Mouse (Mus musculus) kidney, embryonic 15.5 days (tissue): ENCODE results near the gene Sptbn1. TPM values are rescaled to one million over a fixed set of nuclear protein-coding genes. Genes with fewer than 3 reads are reported as not detected.
A peak's percentile ranks its signal among the peaks of the same experiment; 100 is the strongest.

Experiments used
- ATAC-seq: fragments of 200-750 bp; cut with Nextera tagmentation; replicated peaks from 2 replicates; pipeline ENCODE4 v1.8.0; 2017; ENCODE audit warnings: moderate TSS enrichment; ENCODE audit not compliant: low FRiP score
- H3K27ac ChIP-seq: fragments of 300-500 bp; sonication (generic); 2 replicates; pipeline ENCODE4 v1.5.1; 2015; ENCODE audit warnings: mild to moderate bottlenecking, inconsistent platforms
- H3K27me3 ChIP-seq: fragments of 300-500 bp; sonication (generic); 2 replicates; pipeline ENCODE4 v1.6.1; 2015; ENCODE audit warnings: inconsistent platforms
- H3K36me3 ChIP-seq: fragments of 300-500 bp; sonication (generic); 2 replicates; pipeline ENCODE4 v1.6.1; 2015; ENCODE audit warnings: inconsistent platforms
- H3K4me1 ChIP-seq: fragments of 300-500 bp; sonication (generic); 2 replicates; pipeline ENCODE4 v1.6.1; 2015; ENCODE audit warnings: inconsistent platforms
- H3K4me2 ChIP-seq: fragments of 300-500 bp; sonication (generic); 2 replicates; pipeline ENCODE4 v1.6.1; 2015; ENCODE audit warnings: moderate library complexity, mild to moderate bottlenecking, inconsistent platforms
- H3K4me3 ChIP-seq: fragments of 300-500 bp; sonication (generic); replicated peaks from 2 replicates; pipeline ENCODE4 v1.5.1; 2015; ENCODE audit warnings: mild to moderate bottlenecking, inconsistent platforms
- H3K9ac ChIP-seq: fragments of 300-500 bp; sonication (generic); 2 replicates; pipeline ENCODE4 v1.6.1; 2015; ENCODE audit warnings: mild to moderate bottlenecking, inconsistent platforms
- H3K9me3 ChIP-seq: fragments of 300-500 bp; sonication (generic); replicated peaks from 2 replicates; pipeline ENCODE4 v1.6.1; 2016; ENCODE audit warnings: inconsistent platforms
- WGBS: fragments of 180-500 bp; shearing (Covaris S2); methylation state at CpG from one replicate; pipeline ENCODE4 v1.1.7; 2015; ENCODE audit warnings: mixed read lengths; 5-methylcytosine and 5-hydroxymethylcytosine counted together
- polyA plus RNA-seq: library from polyadenylated mRNA; unstranded; fragments of >200 nt; fragmentation: Nextera tagmentation; extraction: Ambion mirVana; gene quantifications from 2 replicates; pipeline ENCODE4 v1.2.1, GENCODE M21; 2015

Gene Sptbn1
- polyA plus RNA-seq, 1 experiment from 2014 or later = 119 TPM

GRCm38 (mm10) chr11:30200391-30200790, 67.6 kb downstream of the Sptbn1 start:
- Histone ChIP-seq H3K9ac (no peak overlapping the region), H3K9me3 (no peaks in the 10 kb centered on the region), H3K27ac (no peak overlapping the region), H3K36me3 (peaks cover 10% of the 10 kb centered on the region), H3K4me1 (peaks cover 49% of the 10 kb centered on the region), H3K4me2 (no peak overlapping the region), H3K27me3 (no peaks in the 10 kb centered on the region), H3K4me3 (no peak overlapping the region)
- no peak for ATAC-seq

- no peaks in the 10 kb centered on the region for H3K9me3 ChIP-seq
- peak overlapping the region; percentile 71 for H3K4me2 ChIP-seq
- under 1% methylated on average over 34 of the region's 34 CpGs for WGBS
- H3K27ac ChIP-seq = peak overlapping the region; percentile 96
- H3K36me3 ChIP-seq = peaks cover 10% of the 10 kb centered on the region
- peak overlapping the region; percentile 57 for H3K4me3 ChIP-seq
- H3K9ac ChIP-seq = peak overlapping the region; percentile 52
- ATAC-seq = peak; percentile 95
- H3K27me3 ChIP-seq = no peaks in the 10 kb centered on the region
- peaks cover 45% of the 10 kb centered on the region for H3K4me1 ChIP-seq
Measured at GRCm38 (mm10) chr11:30198091-30198675, 69.8 kb downstream of the Sptbn1 start.

- 3% methylated on average over 21 of the region's 21 CpGs for WGBS
Measured at GRCm38 (mm10) chr11:30197564-30198090, 70.3 kb downstream of the Sptbn1 start.

GRCm38 (mm10) chr11:30196368-30197070, 71.5 kb downstream of the Sptbn1 start:
- peak overlapping the region; percentile 96 for H3K27ac ChIP-seq
- 0 out of 2 replicates have a peak overlapping the region, but pooled peaks have one; percentile 52 for H3K9ac ChIP-seq

More at GRCm38 (mm10) chr11:30197564-30198090, 70.3 kb downstream of the Sptbn1 start:
- Histone ChIP-seq H3K9ac (peak overlapping the region; percentile 52), H3K4me3 (peak overlapping the region; percentile 57), H3K9me3 (no peaks in the 10 kb centered on the region), H3K27ac (peak overlapping the region; percentile 96), H3K27me3 (no peaks in the 10 kb centered on the region), H3K36me3 (peaks cover 7% of the 10 kb centered on the region), H3K4me2 (peak overlapping the region; percentile 71), H3K4me1 (peaks cover 49% of the 10 kb centered on the region)
- ATAC-seq = peak; percentile 89

DNA sequence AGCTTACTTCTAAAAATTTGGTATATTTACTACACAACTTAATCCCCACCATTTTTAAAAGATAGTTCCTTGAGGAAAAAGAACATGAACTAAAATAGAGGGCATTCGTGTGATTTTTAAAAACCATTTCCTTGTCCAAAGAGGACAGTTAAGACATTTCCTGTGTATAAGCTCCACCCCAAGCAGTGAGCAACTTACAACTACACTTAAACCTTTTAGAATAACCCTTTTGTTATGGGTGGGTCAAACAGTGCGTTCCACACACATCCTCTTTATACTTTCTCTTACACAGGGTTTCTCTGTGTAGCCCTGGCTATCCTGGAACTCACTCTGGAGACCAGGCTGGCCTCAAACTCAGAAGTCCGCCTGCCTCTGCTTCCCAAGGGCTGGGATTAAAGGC, 72.2 kb downstream of the Sptbn1 start:
- Histone ChIP-seq H3K4me2 (peak overlapping the region; percentile 71), H3K36me3 (no peaks in the 10 kb centered on the region), H3K9me3 (no peaks in the 10 kb centered on the region), H3K27ac (peak overlapping the region; percentile 58; the same call in 1 of the 2 replicates), H3K4me1 (peaks cover 64% of the 10 kb centered on the region), H3K27me3 (no peaks in the 10 kb centered on the region), H3K9ac (0 out of 2 replicates have a peak overlapping the region, but pooled peaks have one; percentile 11), H3K4me3 (peak overlapping the region; percentile 57)
- ATAC-seq = no peak
- WGBS = 63% methylated on average over 3 of the region's 3 CpGs

More at GRCm38 (mm10) chr11:30196368-30197070, 71.5 kb downstream of the Sptbn1 start:
- H3K4me1 ChIP-seq = peaks cover 57% of the 10 kb centered on the region
- H3K36me3 ChIP-seq = no peaks in the 10 kb centered on the region
- H3K4me3 ChIP-seq = peak overlapping the region; percentile 57
- WGBS = 46% methylated on average over 4 of the region's 4 CpGs
- H3K27me3 ChIP-seq = no peaks in the 10 kb centered on the region
- no peaks in the 10 kb centered on the region for H3K9me3 ChIP-seq
- peak overlapping the region; percentile 71 for H3K4me2 ChIP-seq
- ATAC-seq = no peak

DNA sequence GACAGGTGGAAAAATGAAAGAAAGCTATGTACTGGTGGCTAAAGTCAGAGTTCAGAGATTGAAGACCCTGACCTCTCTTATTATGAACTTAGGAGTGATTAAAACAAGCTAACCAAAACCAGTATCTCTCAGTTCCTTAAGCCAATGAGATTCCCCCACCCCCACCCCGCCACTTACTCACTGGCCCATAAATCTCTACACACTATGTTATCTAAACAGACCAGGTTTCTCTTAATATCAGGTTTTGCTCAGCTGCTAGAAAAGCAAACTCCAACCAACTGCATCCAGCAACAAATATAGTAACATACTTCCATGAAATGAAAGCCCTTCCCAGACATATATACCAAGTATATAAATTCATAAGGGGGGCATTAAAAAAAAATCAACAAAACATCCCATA, 73.2 kb downstream of the Sptbn1 start:
- Histone ChIP-seq H3K4me1 (peaks cover 71% of the 10 kb centered on the region), H3K27ac (0 out of 2 replicates have a peak overlapping the region, but pooled peaks have one; percentile 45), H3K9ac (no peak overlapping the region), H3K9me3 (no peaks in the 10 kb centered on the region), H3K36me3 (no peaks in the 10 kb centered on the region), H3K27me3 (no peaks in the 10 kb centered on the region), H3K4me2 (peak overlapping the region; percentile 71), H3K4me3 (no peak overlapping the region)
- WGBS = 6% methylated on average over 1 of the region's 1 CpGs
- ATAC-seq = no peak

DNA sequence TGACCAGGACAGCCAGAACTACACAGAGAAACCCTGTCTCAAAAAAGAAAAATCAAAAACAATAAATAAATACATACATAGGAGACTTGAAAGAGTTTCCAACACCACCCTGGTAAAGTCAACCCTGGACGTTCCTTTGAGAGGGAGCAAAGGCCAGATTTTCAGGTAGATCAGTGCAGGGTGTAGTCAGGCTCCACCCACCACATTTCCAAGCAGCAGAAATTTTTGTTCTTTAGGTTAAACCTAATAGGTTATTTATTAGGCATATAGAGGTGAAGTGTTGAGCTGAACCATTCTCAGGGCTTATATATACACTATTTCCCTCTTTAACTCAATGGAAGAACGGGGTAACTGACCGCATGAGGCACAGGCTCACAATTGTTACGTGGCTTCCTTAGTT, 77.0 kb downstream of the Sptbn1 start:
- 0 out of 2 replicates have a peak, but pooled peaks cover 3% of the 10 kb centered on the region for H3K36me3 ChIP-seq
- H3K27me3 ChIP-seq = no peaks in the 10 kb centered on the region
- H3K27ac ChIP-seq = peak overlapping the region; percentile 28
- no peak overlapping the region for H3K4me3 ChIP-seq
- no peaks in the 10 kb centered on the region for H3K9me3 ChIP-seq
- H3K4me1 ChIP-seq = peaks cover 51% of the 10 kb centered on the region
- 60% methylated on average over 4 of the region's 4 CpGs for WGBS
- H3K4me2 ChIP-seq = no peak overlapping the region
- peak; percentile 59 for ATAC-seq
- H3K9ac ChIP-seq = no peak overlapping the region

GRCm38 (mm10) chr11:30190119-30190518, 77.9 kb downstream of the Sptbn1 start:
- 92% methylated on average over 3 of the region's 3 CpGs for WGBS
- no peaks in the 10 kb centered on the region for H3K9me3 ChIP-seq
- 0 out of 2 replicates have a peak, but pooled peaks cover 3% of the 10 kb centered on the region for H3K36me3 ChIP-seq
- H3K27me3 ChIP-seq = no peaks in the 10 kb centered on the region
- H3K4me1 ChIP-seq = peaks cover 47% of the 10 kb centered on the region
- no peak for ATAC-seq
- H3K4me2 ChIP-seq = no peak overlapping the region
- no peak overlapping the region for H3K9ac ChIP-seq
- H3K4me3 ChIP-seq = no peak overlapping the region
- 0 out of 2 replicates have a peak overlapping the region, but pooled peaks have one; percentile 60 for H3K27ac ChIP-seq

GRCm38 (mm10) chr11:30186902-30187470, 81.0 kb downstream of the Sptbn1 start:
- H3K4me2 ChIP-seq = no peak overlapping the region
- no peaks in the 10 kb centered on the region for H3K27me3 ChIP-seq
- H3K4me3 ChIP-seq = no peak overlapping the region
- WGBS = 85% methylated on average over 4 of the region's 4 CpGs
- no peak overlapping the region for H3K9ac ChIP-seq
- no peaks in the 10 kb centered on the region for H3K9me3 ChIP-seq
- 0 out of 2 replicates have a peak, but pooled peaks have one; percentile 5 for ATAC-seq
- peaks cover 40% of the 10 kb centered on the region for H3K4me1 ChIP-seq
- H3K27ac ChIP-seq = no peak overlapping the region
- H3K36me3 ChIP-seq = 0 out of 2 replicates have a peak, but pooled peaks cover 6% of the 10 kb centered on the region

- Histone ChIP-seq H3K4me2 (no peak overlapping the region), H3K27me3 (no peaks in the 10 kb centered on the region), H3K36me3 (0 out of 2 replicates have a peak, but pooled peaks cover 9% of the 10 kb centered on the region), H3K4me1 (peaks cover 22% of the 10 kb centered on the region), H3K9me3 (no peaks in the 10 kb centered on the region), H3K9ac (no peak overlapping the region), H3K27ac (peak overlapping the region; percentile 15; the same call in 1 of the 2 replicates), H3K4me3 (no peak overlapping the region)
- 55% methylated on average over 2 of the region's 2 CpGs for WGBS
- no peak for ATAC-seq
Measured at GRCm38 (mm10) chr11:30184527-30184926, 83.4 kb downstream of the Sptbn1 start.

DNA sequence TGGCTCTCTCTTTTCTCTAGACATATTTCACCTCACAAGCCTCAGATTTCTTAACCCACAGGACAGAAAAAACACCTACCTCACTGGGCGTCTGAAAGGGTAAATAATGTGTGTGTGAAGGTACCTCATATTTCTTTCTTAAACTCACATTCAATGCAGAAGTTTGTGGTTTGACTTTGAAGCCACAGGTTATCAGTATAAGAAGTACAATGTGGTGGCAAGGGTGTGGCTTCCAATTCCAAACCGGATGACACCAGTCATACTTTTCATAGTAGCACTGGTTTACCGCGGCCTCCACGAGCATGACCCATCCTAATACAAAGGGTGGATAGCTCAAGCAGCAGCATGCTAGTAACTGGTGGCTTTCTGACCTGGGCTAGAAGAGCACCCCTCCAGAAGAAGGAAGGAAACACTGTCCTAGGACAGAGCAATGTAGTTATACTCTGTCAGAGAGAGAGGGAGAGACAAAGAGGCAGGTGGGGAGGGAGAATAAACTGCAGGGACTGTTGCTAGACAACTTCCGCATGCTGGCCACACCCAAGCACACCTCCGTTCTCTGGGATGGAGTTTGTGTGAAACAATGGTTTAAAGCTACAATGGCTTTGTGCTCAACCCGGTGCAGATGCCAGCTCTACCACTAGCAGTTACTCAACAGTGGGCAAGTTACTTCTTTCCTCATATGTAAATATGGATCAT, 85.1 kb downstream of the Sptbn1 start:
- Histone ChIP-seq H3K4me1 (peaks cover 27% of the 10 kb centered on the region), H3K4me2 (no peak overlapping the region), H3K27me3 (no peaks in the 10 kb centered on the region), H3K4me3 (no peak overlapping the region), H3K27ac (peak overlapping the region; percentile 28; the same call in 1 of the 2 replicates), H3K36me3 (0 out of 2 replicates have a peak, but pooled peaks cover 6% of the 10 kb centered on the region), H3K9me3 (no peaks in the 10 kb centered on the region), H3K9ac (no peak overlapping the region)
- 84% methylated on average over 8 of the region's 8 CpGs for WGBS
- ATAC-seq = no peak
